Mouse (Mus musculus) left cerebral cortex, postnatal 4 days (tissue): ENCODE data around the gene Prr7. TPM values are rescaled to one million over a fixed set of nuclear protein-coding genes. Genes with fewer than 3 reads are reported as not detected.

Experiments used
- DNase-seq: peaks from one replicate; pipeline ENCODE4 v3.0.0-alpha.2; 2022
- intact Hi-C: fragments of 180-260 bp; cut with DNase I; formaldehyde crosslinking; loops from one replicate; pipeline ENCODE4 v1.15.1; 2025
- total RNA-seq, 2 experiments: library from RNA; stranded (reverse); gene quantifications; 2 replicates each; pipeline ENCODE4 v1.2.3; 2021

The Prr7 gene
- total RNA-seq, 2 experiments from 2014 or later: 86.0 to 87.5 TPM

DNA sequence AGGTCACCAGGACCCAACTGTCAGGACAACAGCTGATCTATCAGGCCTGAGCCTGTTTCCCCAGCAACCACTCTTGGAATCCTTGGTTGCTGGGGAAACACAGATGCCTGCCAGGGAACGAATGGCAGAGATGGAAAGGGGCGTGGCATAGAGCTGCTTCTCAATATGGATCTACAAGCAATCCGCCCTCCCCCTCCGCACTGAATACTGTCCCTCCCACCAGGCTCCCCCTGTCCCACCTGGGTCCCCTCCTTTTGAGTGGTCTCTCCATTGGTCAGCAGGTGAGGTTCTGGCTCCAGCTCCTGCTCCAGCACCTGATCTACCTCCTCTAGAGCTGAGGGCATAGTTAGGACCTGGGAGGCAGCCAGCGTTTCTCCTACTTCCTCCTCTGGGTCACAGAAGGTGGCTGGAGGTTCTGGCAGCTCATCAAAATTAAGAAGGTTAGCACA is 10.6 kb downstream of the Prr7 start:
- intact Hi-C loops: loop anchor here (5.0 kb wide), 1 partner anchor 43 kb away; no protein-coding TSS in a partner anchor
- peak; percentile 76 for DNase-seq

DNA sequence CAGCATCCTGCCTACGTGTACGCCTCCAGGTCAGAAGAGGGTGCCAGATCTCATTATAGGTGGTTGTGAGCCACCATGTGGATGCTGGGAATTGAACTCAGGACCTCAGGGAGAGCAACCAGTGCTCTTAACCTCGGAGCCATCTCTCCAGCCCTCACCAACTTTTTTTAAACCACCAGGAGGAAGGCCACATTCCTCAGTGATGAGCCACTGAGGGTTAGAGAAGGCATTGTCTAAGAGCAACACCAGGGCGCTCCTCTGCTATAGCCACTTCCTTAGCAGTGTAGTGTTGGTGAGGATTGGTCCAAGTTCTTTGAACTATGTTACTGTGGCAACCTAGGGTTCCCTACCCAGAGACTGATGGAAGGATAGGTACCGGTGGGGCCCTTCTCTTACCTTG is 11.7 kb downstream of the Prr7 start:
- intact Hi-C loops: loop anchor here (5.0 kb wide), 1 partner anchor 42 kb away; no protein-coding TSS in a partner anchor
- DNase-seq: no peak

DNA sequence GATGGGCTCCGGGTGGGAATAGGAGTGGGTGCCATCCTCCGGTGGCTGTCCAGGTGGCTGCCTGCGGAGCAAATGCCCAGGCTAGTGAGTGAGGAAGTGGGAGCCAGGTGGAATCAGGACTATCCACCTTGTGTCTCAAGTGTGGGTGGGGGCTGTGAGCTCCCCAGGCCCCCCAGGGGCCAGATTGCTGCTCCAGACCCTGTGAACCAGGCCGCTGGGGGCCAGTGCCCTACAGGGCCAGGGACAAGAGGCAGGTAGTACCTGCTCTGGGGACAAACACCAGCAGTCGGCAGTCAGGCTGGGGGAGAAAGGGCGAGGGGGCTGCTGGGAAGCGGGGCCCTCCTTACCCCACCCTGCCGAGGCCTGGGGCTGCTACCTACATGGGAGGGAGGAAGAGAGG is 12.2 kb downstream of the Prr7 start:
- intact Hi-C loops: loop anchor here (5.0 kb wide), 1 partner anchor 41 kb away; no protein-coding TSS in a partner anchor

DNA sequence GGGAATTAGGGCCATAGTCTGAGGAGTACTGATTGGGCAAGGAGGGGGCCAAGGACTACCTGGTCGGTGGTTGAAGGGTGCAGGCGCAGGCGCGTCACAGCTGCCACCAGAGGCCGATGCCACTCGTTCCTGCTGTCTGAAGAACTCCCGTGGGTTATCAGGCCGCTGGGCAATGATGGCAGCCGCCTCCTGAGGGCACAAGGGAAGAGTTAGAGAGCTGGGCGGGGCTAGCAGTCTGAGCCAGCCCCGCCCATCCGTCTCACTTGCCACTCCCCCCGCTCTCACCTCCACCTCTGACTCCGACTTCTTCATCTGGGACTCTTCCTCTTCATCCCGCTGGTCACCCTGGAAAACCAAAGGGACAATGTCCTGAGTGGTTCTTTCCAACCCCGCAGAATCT is 13.4 kb downstream of the Prr7 start:
- intact Hi-C loops: loop anchor here (5.0 kb wide), 1 partner anchor 40 kb away; no protein-coding TSS in a partner anchor
- DNase-seq: no peak

More for the DNA sequence above, 12.2 kb downstream of the Prr7 start:
- no peak for DNase-seq

DNA sequence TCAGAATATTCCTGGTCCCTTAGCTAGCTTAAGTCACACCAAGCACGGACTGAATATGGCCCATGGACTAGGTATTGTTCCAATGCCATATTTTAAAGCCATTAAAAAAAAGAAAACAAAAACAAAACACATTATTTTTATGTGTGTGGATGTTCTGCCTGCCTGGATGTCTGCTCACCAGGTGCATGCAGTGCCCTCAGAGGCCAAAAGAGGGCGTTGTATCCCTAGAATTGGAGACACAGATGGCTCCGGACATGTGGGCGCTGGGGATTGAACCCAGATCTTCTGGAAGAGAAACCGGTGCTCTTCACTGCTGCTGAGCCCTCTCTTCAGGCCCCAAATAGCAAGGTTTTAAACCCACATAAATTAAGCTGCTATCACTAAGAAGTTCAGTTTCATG is 14.0 kb downstream of the Prr7 start:
- peak; percentile 56 for DNase-seq
- intact Hi-C loops: loop anchor here (5.0 kb wide), 1 partner anchor 39 kb away; no protein-coding TSS in a partner anchor

DNA sequence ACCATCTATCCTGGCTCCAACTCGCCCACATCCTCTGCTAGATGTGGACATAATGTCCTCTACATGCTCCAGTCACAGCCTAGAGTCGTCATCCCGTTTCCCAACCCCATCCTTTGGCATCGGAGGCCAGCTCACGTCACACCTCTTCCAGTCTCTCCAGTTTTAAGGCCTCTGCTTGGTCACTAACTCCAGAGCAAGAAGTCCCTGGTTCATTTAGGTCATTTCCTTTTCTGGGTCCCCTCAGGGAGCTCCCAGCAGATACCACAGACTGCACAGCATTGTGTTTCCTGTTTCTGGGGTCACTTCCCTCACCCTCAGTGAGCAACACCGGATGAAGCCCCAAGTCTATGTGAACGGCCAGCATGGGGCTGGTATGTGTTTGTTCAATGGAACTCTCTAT is 14.9 kb downstream of the Prr7 start:
- intact Hi-C loops: loop anchor here (5.0 kb wide), 1 partner anchor 38 kb away; no protein-coding TSS in a partner anchor
- no peak for DNase-seq

DNA sequence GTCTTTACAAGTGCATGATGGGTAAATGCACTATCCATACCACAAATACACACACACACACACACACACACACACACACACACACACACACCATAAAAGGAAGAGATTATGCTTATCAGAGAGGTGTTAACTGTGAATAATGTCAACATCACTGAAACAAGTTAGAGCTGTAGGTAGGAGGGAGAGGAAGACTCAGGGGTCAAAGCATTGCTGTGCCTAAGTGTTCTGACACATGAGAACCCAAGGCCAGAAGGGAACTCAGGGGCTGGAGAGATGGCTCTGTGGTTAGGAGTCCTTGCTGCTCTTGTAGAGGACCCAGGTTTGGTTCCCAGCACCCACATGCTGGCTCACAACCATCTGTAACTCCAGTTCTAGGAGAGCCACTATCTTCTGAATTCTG is 15.9 kb downstream of the Prr7 start:
- intact Hi-C loops: loop anchor here (5.0 kb wide), 1 partner anchor 37 kb away; no protein-coding TSS in a partner anchor
- DNase-seq: no peak

DNA sequence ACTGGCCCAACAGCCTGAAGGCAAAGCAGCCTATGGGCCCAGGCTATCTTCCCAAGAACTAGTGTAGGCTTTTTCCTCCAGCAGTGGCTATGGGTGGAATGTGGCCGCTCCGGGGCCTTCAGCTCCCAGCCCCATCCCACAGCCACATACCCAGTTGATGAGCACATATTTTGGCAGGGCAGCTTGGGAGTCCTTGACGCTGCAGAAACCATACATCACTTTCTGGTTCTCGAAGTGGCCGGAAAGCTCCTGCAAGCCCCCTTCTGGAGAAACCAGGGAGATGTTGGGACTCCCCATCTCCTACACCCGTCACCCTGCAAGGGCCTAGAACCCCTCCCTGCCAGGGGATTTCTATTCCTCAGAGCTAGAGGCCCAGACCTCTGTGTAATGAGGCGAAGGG is 18.5 kb downstream of the Prr7 start:
- no peak for DNase-seq
- intact Hi-C loops: no loop called here

DNA sequence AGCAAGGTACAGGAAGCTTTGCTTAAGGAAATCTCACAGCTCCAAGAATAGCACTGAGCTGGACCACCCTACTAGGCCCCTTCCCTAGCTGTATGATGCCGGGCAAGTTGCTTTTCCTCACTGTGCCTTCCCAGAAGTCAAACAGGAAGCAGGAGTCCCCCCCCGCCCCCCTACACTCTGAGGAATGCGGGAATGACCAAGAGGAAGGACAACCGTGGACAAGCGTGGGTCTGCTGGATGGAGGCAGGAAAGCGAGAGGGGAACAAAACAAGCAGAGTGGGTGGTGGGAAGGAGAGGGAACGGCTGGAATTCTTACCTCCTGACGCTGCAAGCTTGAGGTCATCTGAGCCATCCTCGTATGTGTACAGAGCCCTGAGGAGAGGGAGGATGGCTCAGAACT is 19.0 kb downstream of the Prr7 start:
- DNase-seq: no peak
- intact Hi-C loops: no loop called here

DNA sequence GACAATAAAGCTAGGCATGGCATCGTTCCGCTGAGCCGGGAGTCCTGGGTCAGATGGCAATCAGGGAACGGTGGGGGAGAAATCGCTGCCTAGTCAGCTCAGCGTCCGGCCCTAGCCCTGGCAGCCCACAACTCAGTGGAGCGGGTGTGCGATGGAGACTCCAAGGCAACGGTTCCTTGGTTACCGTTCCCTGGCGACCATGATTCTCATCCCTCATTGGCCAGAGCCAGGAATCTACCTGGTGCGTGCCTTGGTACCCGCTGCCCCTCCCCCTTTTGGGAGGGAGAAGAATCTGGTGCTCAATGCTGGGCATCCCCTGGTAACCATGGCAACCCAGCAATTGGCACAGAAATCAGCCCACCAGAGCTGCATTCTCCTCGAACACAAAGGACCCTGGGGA is 19.5 kb downstream of the Prr7 start:
- peak; percentile 93 for DNase-seq
- intact Hi-C loops: no loop called here

DNA sequence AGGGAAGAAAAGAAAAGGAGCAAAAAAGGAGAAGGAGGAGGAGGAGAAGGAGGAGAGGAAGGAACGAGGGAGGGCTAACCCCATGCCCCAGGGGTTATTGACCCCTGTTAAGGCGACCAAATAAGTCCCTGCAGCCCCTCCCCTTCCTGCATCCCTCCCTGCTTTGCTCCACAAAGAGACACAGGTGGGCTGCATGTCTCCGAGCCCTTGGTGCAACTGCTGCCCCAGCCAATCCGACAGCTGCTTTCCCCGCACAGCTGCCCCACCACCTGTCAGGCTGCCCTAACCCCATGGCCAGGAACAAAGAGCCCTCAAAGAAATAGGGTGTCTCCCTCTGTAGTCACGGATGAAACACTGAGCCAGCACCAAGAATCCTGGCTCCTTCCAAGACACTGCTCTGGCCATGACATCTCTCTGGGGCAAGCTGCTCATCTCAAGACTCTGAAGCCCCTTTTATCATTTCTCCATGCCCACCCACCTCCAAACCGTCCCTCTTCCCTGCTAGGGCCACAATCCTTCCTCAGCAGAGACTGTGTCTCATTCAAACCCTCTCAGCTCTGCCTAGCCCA is 20.5 kb downstream of the Prr7 start:
- intact Hi-C loops: no loop called here
- no peak for DNase-seq

DNA sequence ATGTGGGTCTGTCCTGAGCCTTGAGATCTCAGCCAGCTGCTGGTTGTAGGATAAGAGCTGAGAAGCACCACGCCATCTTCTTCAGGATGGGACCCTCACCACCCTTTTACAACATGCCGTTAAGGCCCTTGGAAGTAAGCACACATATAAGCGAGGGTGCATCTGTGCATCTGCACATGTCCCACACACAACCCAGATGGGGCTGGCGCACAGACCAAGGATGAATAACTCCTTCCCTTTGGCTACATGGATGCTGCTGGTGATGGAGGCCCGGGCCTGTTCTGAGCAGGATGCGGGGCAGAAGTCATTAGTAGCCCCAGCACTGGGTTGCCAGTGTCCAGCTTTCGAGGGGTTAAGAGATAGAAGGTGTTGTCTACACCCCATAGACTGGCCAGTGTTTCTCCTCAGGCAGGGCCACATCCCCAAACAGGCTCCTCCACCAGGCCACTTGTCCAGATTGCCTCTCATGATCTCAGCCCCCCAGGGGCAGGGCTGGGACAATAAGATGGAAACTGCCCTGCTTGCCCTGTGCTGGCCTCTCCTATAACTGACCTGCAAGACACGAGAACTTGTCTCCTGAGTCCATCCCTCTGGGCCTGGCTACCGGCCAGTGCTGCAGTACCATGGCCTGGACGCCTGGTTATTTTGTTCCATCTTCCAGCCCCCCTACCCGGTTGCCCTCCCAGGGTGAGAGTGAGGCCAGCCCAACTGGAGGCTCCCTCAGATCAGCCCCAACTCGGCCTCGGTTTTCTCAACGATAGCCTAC is 22.1 kb downstream of the Prr7 start:
- intact Hi-C loops: no loop called here
- DNase-seq: peak; percentile 72

DNA sequence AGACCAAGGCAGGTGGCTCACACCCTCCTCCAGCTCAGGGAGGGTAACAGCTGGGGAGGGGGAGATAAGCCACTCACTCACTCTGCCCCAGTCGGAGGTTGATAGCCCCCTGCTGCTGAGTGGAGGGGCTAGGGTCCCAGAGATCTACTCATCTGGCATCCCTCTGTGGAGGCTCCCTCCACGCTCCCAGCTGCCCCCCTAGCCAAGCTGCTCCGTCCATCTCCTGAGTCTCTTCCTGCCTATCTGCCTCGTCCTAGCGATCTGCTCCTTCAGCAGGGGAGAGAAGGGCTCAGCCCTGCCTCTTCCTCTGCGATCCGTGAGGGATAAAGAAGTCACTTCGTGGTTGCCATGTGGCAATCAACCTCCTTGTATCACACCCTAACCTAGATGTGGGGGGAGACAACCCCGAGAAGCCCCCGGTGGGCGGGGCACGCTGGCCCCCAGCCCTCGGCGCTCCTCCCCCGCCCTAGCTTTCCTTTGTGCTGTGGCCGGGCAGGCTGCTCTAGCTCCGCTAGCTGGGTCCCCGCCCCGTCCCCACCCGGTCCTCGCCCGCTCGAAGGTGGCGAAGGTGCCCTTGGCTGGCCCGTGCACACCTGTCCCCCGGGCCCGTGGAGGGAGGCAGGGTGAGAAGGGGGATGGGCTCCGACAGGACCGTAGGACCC is 23.0 kb downstream of the Prr7 start:
- intact Hi-C loops: no loop called here
- peak; percentile 69 for DNase-seq

DNA sequence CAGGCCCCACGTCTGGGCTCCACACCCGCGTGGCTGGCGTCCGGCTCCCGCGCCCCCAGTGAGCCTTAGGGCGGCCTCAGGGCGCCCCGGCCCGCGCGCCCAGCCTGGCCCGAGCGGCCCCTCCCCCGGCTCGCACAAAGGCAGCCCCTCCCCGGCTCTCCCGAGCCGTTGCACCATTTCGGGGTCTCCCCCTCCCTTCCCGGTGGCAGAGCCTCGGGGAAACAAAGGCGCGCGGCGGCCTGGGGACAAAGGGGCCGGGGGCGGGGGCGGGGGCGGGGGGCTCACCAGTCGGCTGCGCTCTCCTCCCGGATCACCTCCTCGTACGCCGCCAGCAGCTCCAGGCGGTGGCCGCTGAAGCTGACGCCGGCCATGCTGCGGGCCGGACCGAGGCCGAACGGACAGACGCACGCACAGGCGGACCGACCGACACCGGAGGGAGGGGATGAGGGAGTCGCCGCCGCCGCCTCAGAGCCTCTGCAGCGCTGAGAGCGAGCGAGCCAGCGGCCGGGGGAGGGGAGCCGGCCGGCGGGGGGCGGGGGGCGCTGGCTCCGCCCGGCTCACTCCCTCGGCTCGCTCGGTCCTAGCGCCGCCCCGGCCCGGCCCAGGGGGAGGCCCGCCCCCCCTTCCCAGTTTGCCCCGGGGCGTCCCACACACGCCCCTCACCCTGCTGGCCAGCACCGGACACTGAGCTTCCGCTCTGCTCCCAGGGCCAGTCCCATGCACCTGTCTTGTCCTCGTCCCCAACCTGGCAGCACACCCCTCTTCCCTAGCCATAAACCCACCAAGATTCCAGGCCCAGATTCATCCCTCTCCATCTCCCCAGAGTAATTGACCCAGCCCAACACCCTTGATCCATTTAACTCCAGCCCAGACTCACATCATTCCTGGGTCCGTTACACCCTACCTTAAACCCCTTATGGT is 23.8 kb downstream of the Prr7 start, which contains the start of gene Dbn1:
TSS of gene Dbn1 (minus strand) at position 534 of the 921 bp plus-strand sequence.
- intact Hi-C loops: no loop called here
- DNase-seq: peak; percentile 78

DNA sequence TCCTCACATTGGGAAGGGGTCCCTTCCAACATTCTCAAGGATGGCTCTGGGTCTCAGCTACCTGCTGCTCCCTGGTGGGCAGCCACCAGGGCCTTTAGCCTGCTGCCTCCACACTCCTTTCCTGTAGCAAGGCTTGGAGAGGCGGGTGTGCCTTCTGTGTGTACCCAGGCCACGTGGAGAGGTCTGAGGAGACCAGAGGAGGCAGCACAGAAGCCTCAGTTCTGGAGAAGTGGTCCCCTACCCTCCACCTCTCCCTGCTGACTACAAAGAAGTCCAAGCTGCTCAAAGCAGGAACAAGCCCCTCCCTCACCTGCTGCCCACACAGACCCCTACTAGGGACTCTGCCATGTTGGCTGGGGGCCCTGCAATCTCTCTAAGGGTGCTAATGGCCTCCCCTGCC is 30.2 kb downstream of the Prr7 start:
- intact Hi-C loops: no loop called here
- DNase-seq: no peak

DNA sequence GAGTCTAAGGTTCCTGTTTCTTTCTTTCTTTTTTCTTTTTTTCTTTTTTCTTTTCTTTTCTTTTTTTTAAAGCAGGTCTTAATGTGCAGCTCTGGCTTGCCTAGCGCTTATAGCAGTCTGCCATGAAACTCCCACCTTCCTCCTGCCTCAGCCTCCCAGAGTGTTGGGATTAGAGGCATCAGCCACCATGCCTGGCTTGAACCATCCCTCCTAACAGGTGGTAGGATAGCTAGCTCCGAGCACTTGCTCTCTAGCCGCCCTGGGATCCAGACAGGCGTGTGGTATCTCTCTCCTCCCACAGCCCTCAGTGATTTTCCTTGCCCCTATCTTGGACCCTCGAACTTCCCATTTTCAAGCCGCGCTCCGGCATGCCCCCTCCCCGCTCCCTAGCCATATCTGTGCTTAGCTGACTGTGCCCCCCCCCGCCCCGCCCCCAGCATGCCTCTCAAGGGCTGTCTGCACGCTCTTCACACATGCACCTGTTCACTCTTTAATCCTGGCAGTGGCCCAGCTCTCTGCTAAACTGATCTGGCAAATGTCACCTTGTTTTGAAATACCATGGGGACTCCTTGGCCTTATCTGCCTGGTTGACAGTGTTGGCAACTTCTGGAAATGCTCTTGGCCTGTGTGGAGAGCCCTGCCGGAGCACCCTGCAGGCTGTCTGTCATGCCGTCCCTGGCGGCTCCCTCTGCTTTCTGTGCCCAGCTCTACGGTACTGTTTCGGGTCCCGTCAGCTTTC is 31.0 kb downstream of the Prr7 start:
- DNase-seq: peak; percentile 74
- intact Hi-C loops: no loop called here

DNA sequence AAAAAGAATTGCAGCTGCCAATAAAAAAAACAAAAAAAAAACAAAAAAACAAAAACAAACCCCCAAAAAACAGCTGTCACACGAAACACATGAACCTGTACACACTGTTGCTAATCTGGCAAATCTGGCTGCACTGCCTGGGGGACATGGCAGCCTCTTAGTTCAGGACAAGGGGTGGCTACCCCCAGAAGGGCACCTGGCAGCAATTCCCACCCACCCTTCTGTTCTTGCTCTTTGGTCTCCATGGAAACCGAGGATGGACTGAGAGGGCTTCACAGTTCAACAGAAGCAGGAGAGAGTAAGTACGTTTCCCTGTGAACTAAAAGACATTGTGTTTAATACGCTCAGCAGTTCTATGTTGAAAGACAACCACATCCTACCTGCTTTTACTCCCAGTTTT is 31.6 kb downstream of the Prr7 start:
- intact Hi-C loops: no loop called here
- peak; percentile 64 for DNase-seq

DNA sequence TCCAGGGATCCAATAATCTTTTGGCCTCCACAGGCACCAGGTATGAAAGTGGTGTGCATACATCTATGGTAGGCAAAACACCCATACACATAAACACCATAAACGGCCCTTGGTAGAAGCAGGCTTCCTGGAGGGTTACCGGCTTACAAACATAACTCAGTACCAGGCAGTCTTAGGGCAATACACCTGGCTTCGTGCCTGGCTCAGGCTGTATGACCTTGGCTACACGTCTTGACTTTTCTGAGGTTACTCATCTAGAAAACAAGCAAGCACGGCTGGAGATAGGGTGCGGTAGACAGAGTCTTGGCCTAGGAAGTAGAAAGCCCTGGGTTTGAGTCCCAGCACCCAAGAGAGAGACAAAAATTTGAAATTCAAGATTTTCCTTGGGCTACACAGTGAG is 32.6 kb downstream of the Prr7 start:
- intact Hi-C loops: no loop called here
- DNase-seq: no peak

DNA sequence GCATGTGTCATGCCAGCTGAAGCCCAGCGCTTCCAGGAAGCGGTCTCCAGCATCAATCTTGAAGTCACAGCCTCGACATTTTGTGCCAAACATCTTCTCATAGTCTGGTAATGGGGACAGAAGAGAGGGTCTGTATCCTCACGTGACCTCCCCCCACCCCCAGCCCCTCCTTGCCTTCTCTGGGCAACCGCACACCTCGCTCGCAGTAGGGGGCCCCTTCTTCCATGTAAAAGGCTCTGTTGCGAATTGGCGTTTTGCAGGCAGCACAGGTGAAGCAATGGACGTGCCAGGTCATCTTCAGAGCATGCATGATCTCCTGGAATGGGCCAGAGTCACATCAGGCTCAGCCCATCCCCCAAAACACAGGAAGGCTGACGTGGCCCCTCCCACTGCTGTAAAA is 34.8 kb downstream of the Prr7 start:
- intact Hi-C loops: no loop called here
- no peak for DNase-seq

DNA sequence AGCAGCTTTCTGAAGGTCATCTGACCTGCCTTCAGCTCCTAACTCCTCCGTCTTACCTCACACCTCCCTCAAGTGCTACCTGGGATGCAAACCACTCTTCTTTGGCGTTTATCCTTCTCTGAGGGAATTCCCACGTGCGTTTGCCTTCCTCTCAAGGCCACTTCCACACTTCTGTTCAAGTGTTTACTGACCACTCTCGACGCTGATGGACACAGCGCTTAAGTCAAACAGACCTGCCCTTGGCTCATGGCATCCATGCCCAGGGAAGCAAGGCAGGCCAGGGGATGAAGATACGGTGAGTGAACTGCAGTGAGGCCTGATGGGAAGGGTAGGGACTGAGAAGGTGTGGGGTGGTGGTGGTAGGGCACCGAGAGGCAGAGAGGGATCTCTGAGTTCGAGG is 36.5 kb downstream of the Prr7 start:
- DNase-seq: no peak
- intact Hi-C loops: no loop called here
